Mouse (Mus musculus) adrenal gland (tissue): ENCODE measurements at regions not wholly inside any gene's neighbourhood (a gene's known extent, or its start where the extent isn't known, plus 50 kb on each side); places are given as distances from the start of the nearest gene placed in this dataset.
"Not testable (repeated sequence)": the region's sequence is repeated elsewhere in the genome, so short reads cannot be mapped to it uniquely, and the experiment has no call there.

ENCODE experiments used
- intact Hi-C: fragments of 180-260 bp; cut with DNase I; formaldehyde crosslinking; loops from one replicate; pipeline ENCODE4 v1.15.1; 2025

GRCm38 (mm10) chr10:19297669-19298068 lies 58.7 kb upstream of the Olig3 start:
- intact Hi-C loops, result no loop called here

- intact Hi-C loops, result no loop called here
Observed at GRCm38 (mm10) chr10:19295388-19296013, 60.8 kb upstream of the Olig3 start.

GRCm38 (mm10) chr10:19291474-19291873 lies 64.9 kb upstream of the Olig3 start:
- intact Hi-C loops, result no loop called here

- intact Hi-C loops, result not testable (repeated sequence)
Observed at GRCm38 (mm10) chr10:19291039-19291438, 65.3 kb upstream of the Olig3 start.

- intact Hi-C loops, result no loop called here
Observed at GRCm38 (mm10) chr10:19282166-19282565, 74.2 kb upstream of the Olig3 start.

- intact Hi-C loops, result no loop called here
Observed at GRCm38 (mm10) chr10:19281021-19281420, 75.3 kb upstream of the Olig3 start.

GRCm38 (mm10) chr10:19278189-19278842 lies 78.0 kb upstream of the Olig3 start:
- intact Hi-C loops, result no loop called here

- intact Hi-C loops, result no loop called here
Observed at GRCm38 (mm10) chr10:19277103-19277827, 79.1 kb upstream of the Olig3 start.

- intact Hi-C loops, result no loop called here
Observed at GRCm38 (mm10) chr10:19274985-19275384, 81.3 kb upstream of the Olig3 start.

- intact Hi-C loops, result no loop called here
Observed at GRCm38 (mm10) chr10:19269418-19269817, 86.9 kb upstream of the Olig3 start.

GRCm38 (mm10) chr10:19268051-19268450 lies 88.3 kb upstream of the Olig3 start:
- intact Hi-C loops, result no loop called here

GRCm38 (mm10) chr10:19240102-19240759 lies 116.1 kb upstream of the Olig3 start:
- intact Hi-C loops, result loop anchor here (1.0 to 5.0 kb wide), 2 partner anchors 278 to 452 kb away; no protein-coding TSS in a partner anchor

- intact Hi-C loops, result no loop called here
Observed at GRCm38 (mm10) chr10:19216240-19216639, 140.1 kb upstream of the Olig3 start.

GRCm38 (mm10) chr10:19209751-19210150 lies 146.6 kb upstream of the Olig3 start:
- intact Hi-C loops, result no loop called here

- intact Hi-C loops, result no loop called here
Observed at GRCm38 (mm10) chr10:19208101-19208722, 148.1 kb upstream of the Olig3 start.

GRCm38 (mm10) chr10:19207505-19207904 lies 148.8 kb upstream of the Olig3 start:
- intact Hi-C loops, result no loop called here

GRCm38 (mm10) chr10:19200311-19200710 lies 156.0 kb upstream of the Olig3 start:
- intact Hi-C loops, result no loop called here

GRCm38 (mm10) chr10:19195676-19196075 lies 160.7 kb upstream of the Olig3 start:
- intact Hi-C loops, result no loop called here

GRCm38 (mm10) chr10:19194646-19195045 lies 161.7 kb upstream of the Olig3 start:
- intact Hi-C loops, result no loop called here

GRCm38 (mm10) chr10:19192971-19193758 lies 163.2 kb upstream of the Olig3 start:
- intact Hi-C loops, result no loop called here

GRCm38 (mm10) chr10:19192221-19192620 lies 164.1 kb upstream of the Olig3 start:
- intact Hi-C loops, result no loop called here
